Mouse (Mus musculus) stomach, embryonic 16.5 days (tissue): ENCODE results near the gene Tpst2. TPM values are rescaled to one million over a fixed set of nuclear protein-coding genes. Genes with fewer than 3 reads are reported as not detected.

Experiments
- ATAC-seq: fragments of 200-750 bp; cut with Nextera tagmentation; 2 replicates; pipeline ENCODE4 v1.8.0; 2017; ENCODE audit warnings: moderate number of reproducible peaks, moderate TSS enrichment; ENCODE audit not compliant: insufficient read depth, low FRiP score
- H3K27ac ChIP-seq: fragments of 300-500 bp; sonication (generic); 2 replicates; pipeline ENCODE4 v1.5.1; 2014; ENCODE audit warnings: low read length
- H3K27me3 ChIP-seq: fragments of 300-500 bp; sonication (generic); 2 replicates; pipeline ENCODE4 v1.6.1; 2014; ENCODE audit warnings: low read length, control low read depth, mixed read lengths; ENCODE audit not compliant: control insufficient read depth, insufficient read depth
- H3K36me3 ChIP-seq: fragments of 300-500 bp; sonication (generic); 2 replicates; pipeline ENCODE4 v1.6.1; 2014; ENCODE audit warnings: low read length; ENCODE audit not compliant: control insufficient read depth, insufficient read depth
- H3K4me1 ChIP-seq: fragments of 300-500 bp; sonication (generic); 2 replicates; pipeline ENCODE4 v1.6.1; 2014; ENCODE audit warnings: low read length, control low read depth, mixed read lengths; ENCODE audit not compliant: control insufficient read depth, insufficient read depth
- H3K4me2 ChIP-seq: fragments of 300-500 bp; sonication (generic); 2 replicates; pipeline ENCODE4 v1.6.1; 2014; ENCODE audit warnings: low read depth, low read length, mixed read lengths
- H3K4me3 ChIP-seq: fragments of 300-500 bp; sonication (generic); replicated peaks from 2 replicates; pipeline ENCODE4 v1.5.1; 2014; ENCODE audit warnings: mild to moderate bottlenecking, low read length
- H3K9ac ChIP-seq: fragments of 300-500 bp; sonication (generic); 2 replicates; pipeline ENCODE4 v1.6.1; 2014; ENCODE audit warnings: low read length
- H3K9me3 ChIP-seq: fragments of 300-500 bp; sonication (generic); replicated peaks from 2 replicates; pipeline ENCODE4 v1.6.1; 2016; ENCODE audit warnings: low read length, control low read depth; ENCODE audit not compliant: control insufficient read depth
- WGBS: fragments of 180-500 bp; shearing (Covaris S2); extraction: QIAGEN DNeasy Blood & Tissue Kit; methylation state at CpG from one replicate; pipeline ENCODE4 v1.1.7; 2014; 5-methylcytosine and 5-hydroxymethylcytosine counted together
- polyA plus RNA-seq: library from polyadenylated mRNA; unstranded; fragments of >200 nt; fragmentation: Nextera tagmentation; extraction: Ambion mirVana; gene quantifications from 2 replicates; pipeline ENCODE4 v1.2.1, GENCODE M21; 2015

Gene Tpst2
- polyA plus RNA-seq, 1 experiment from 2014 or later: 40.0 TPM

GRCm38 (mm10) chr5:112364184-112364797, 87.8 kb downstream of the Tpst2 start:
- Histone ChIP-seq H3K9ac (no peak overlapping the region), H3K36me3 (no peaks in the 10 kb centered on the region; the same call in 1 of the 2 replicates), H3K4me1 (no peaks in the 10 kb centered on the region), H3K27ac (no peak overlapping the region), H3K9me3 (0 out of 2 replicates have a peak, but pooled peaks cover 4% of the 10 kb centered on the region), H3K4me3 (no peak overlapping the region), H3K4me2 (no peak overlapping the region), H3K27me3 (no peaks in the 10 kb centered on the region)
- WGBS: 61% methylated on average over 10 of the region's 10 CpGs
- ATAC-seq: no peak

Other genes with a start within 250 kb of the Tpst2 start
- gene Cryba4, start 24.2 kb upstream of the Tpst2 start, polyA plus RNA-seq: 1.6 and 1.9 TPM in 2 replicates
- 4.0 and 4.1 TPM in 2 replicates for gene Crybb1, start 20.9 kb upstream of the Tpst2 start, polyA plus RNA-seq
- 27.6 and 28.0 TPM in 2 replicates for gene Tfip11, start 49.7 kb downstream of the Tpst2 start, polyA plus RNA-seq
- gene Srrd, start 66.3 kb downstream of the Tpst2 start, polyA plus RNA-seq: 30.2 and 30.8 TPM in 2 replicates
- gene Hps4, start 66.4 kb downstream of the Tpst2 start, polyA plus RNA-seq: 30.2 and 36.4 TPM in 2 replicates
- 0.16 and 0.19 TPM in 2 replicates for gene Gm6583, start 79.3 kb downstream of the Tpst2 start, polyA plus RNA-seq
- gene Asphd2, start 118.2 kb downstream of the Tpst2 start, polyA plus RNA-seq: 2.3 and 3.3 TPM in 2 replicates
- 0.09 TPM in 1 of 2 replicates, not detected in the other for gene Gm6588, start 172.7 kb downstream of the Tpst2 start, polyA plus RNA-seq